Mouse (Mus musculus) heart, postnatal 10 days (tissue): ENCODE data around the gene Dst. TPM values are rescaled to one million over a fixed set of nuclear protein-coding genes. Genes with fewer than 3 reads are reported as not detected.
A peak's percentile ranks its signal among the peaks of the same experiment; 100 is the strongest.

ENCODE experiments used
- DNase-seq, 2 experiments: peaks; one replicate each; pipeline ENCODE4 v3.0.0; 2021
- intact Hi-C: fragments of 180-260 bp; cut with DNase I; formaldehyde crosslinking; loops from one replicate; pipeline ENCODE4 v1.15.1; 2025
- total RNA-seq, 2 experiments: library from RNA; stranded (reverse); gene quantifications; 2 replicates each; pipeline ENCODE4 v1.2.3; 2021

The Dst gene
- total RNA-seq, 2 experiments from 2014 or later: 281 to 295 TPM

DNA sequence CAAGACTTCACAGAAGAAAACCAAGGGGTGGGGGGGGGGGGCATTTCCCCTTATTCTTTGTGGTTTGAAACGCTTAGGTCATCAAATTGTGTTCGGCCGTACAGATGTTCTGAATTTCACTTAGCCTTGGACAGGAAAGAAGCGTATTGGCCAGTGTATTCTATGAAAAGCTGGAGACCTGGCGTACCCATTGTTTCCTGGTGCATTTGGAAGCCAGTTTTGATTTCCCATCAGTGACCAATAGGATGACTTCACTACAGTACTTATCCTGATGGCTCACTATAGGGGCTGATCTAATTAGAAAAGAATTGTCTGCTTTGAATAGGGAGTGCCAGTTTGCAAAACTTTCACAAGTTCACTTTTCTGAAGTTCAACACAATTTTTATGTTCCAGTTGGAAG is 105.5 kb downstream of the Dst start:
- peak; percentile 50 to 53 for DNase-seq
- intact Hi-C loops: loop anchor here (2.0 to 5.0 kb wide), 2 partner anchors 17 to 44 kb away; no protein-coding TSS in a partner anchor

DNA sequence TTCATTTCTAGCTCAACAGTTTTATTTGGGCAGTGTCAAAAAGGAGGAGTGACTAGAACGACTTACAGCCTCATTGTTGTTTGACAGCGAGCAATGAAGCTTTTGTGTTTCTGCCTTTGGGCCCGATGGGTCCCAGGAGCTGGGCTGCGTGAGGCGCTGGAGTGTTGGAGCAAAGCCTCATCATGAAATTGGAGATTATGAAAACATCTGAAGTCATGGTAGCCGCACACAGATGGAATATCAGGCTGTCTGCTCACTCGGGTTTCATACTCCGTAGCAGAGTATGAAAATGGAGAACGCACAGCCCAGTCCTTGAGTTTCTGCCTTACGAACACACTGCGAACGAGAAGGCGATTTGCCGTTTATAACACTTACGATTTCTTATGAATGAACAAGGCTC is 108.8 kb downstream of the Dst start:
- intact Hi-C loops: no loop called here
- DNase-seq: no peak

DNA sequence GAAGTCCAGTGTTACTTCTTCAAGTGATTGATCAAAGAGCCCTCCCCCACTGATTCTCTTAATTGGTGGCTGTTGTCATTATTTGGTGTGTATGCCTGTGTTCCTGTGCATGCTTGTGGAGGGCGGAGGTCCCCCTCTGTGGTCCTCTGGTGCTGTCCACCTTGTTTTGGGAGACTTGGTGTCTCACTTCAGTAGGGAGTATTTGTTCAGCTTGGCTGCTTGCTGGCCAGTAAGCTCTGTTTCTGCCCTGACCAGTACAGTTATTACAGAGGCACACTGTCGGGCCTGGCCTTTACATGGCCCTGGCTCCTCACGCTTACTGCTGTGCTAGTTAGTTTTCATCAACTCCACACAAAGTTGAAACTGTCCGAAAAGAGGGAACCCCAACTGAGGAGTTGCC is 109.3 kb downstream of the Dst start:
- intact Hi-C loops: no loop called here
- no peak for DNase-seq

- intact Hi-C loops: no loop called here
- DNase-seq: no peak
Observed at GRCm38 (mm10) chr1:34020599-34020998, 112.6 kb downstream of the Dst start.

DNA sequence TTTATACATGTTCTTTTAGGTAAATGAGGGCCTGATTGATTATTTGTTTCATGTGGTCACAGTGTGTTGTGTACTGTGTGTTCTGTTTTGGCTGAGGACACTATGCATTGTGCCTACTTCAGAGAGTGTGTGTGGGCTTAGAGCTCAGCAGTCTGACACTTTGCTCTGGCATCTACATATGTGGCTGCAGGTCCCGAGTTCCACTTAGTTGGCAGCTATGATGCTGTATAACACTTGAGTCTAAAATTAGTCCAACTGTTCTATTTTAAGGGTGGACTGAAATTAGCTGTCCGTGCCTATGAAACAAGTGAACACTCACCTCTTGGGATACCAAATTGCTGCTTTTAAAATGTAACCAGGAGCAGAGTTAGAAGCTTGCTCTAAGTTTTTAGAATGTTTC is 113.5 kb downstream of the Dst start:
- intact Hi-C loops: no loop called here
- peak; percentile 57 to 66 for DNase-seq

DNA sequence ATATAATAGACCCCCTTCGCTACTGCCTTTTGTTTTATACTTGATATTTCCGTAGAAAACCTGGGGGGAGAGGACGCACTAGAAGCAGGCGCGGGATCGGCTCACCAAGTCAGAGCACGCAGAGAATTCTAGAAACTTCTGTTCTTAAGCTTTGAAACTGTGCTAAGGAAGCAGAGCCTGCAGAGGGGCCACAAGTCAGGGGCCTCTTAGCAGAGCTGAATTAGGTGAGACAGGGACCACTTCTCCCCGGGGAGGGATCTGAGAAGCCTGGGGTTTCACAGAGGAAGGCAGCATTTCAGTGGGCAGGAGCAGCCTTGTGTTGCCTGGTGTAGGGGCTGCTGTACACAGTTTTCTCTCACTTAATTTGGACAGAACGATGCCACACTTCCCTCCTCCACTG is 115.1 kb downstream of the Dst start:
- peak in 1 of 2 experiments; percentile 8 for DNase-seq
- intact Hi-C loops: no loop called here

DNA sequence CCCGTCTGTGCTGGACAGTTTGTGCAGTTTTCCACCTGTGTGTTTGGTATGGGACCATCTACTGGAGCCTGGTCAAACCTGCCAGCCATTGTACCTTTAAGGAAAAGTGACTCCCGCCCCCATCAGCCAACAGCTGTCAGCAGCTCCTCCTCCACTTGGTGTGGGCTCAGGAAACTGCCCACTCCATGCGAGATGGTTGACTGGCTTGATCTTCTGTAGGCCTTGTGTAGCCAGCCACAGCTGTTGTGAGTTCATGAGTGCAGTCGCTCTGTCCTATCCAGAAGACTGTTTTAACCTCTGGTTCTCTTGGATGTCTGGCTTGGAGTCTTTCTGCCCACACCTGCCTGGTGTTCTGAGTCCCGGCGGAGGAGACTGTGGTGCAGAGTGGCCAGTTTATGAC is 117.9 kb downstream of the Dst start:
- intact Hi-C loops: no loop called here

DNA sequence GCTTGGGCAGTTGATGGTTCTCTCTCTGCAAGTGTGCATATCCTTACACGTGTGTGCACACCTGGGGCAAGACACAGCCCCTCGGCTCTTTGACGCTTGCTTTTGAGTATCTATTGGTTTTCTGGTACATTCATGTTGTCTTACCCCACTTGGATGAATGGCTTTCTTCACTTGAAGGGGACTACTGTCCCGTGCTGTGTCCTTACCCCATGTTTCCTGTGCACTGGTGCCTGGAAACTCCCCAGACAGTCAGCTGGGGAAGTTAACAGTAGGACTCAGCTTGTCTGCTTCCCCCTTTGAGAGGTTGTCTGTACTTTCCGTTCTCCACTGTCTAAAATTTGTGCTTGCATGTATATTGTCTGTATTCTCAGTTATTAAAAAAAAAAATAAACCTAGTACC is 120.7 kb downstream of the Dst start:
- intact Hi-C loops: no loop called here
- peak in 1 of 2 experiments; percentile 46 for DNase-seq

More for the DNA sequence above, 117.9 kb downstream of the Dst start:
- peak in 1 of 2 experiments; percentile 7 for DNase-seq

DNA sequence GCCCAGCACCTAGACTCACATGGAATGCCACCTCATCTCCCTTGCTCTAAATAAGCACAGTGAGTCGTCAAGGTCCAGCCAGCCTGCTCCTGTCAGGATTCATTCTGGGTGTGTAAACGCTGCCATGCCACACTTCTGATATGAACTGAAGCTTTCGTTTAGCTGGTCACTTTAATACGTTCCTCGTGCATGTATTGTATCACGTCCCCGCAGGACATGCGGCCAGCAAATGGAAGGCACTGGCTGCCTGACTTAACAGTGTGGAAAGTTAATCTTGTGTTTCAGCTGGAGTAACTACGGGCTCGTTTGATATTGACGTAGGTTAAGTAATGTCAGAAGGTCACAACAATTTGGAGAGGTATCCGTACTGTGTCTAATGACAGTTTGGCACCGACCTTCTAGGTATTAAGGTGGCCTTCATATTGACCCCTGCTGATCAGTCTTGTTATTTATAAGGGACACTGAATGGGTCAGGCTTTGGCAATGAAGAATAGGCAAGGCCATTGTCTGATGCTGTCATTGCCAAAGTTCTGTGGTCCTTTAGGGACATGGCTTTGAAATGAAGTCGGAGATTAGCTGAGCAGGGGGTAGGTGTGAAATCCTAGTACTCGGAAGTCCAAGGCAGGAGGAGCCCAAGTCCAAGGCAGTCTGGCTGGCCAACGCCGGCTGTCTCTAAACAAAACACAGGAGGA is 122.5 kb downstream of the Dst start:
- intact Hi-C loops: loop anchor here (2.0 kb wide), 1 partner anchor 18 kb away; no protein-coding TSS in a partner anchor
- DNase-seq: peak in 1 of 2 experiments; percentile 24

- intact Hi-C loops: no loop called here
- DNase-seq: no peak
Observed at GRCm38 (mm10) chr1:34033052-34033451, 125.0 kb downstream of the Dst start.

DNA sequence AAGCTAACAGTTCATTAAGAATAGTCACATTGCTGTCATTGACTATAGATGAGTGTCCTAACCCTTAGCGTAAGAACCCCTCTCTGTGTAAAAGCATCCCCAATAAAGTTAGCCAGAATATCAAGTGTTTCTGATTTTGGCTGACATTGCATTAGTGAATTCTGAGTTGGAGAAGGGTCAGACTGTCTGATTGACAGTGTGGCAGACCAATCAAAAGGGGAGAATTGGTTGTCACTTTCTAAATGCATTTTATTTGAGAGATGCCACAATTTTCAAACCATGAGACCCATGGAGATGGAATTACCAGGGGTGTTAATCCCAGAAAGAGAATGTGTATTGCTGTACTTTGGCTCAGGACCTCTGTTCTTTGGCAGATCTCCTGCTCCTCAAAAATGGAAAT is 125.5 kb downstream of the Dst start:
- intact Hi-C loops: no loop called here
- DNase-seq: no peak

GRCm38 (mm10) chr1:34033958-34034357 is 125.9 kb downstream of the Dst start:
- intact Hi-C loops: no loop called here
- DNase-seq: no peak

DNA sequence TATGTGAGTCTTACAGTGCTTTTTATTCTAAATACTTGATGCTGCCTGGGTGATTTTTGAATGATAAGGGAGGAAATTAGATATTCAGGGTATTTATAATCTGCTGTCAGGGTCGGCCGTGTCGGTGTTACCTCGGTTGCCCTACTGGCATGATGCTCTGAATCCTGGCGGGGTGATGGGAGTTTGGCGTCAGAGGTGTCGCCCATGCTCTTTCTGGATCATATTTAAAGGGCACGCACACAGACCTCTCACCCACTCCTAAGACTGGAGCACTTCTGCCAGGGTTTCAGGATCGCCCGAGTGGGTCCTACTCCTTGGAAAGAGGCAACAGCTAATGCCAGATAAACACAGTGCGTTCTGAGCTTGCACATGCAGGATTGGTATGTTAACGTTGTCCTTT is 128.1 kb downstream of the Dst start:
- DNase-seq: no peak
- intact Hi-C loops: no loop called here

- intact Hi-C loops: no loop called here
Observed at GRCm38 (mm10) chr1:34038571-34038970, 130.5 kb downstream of the Dst start.

DNA sequence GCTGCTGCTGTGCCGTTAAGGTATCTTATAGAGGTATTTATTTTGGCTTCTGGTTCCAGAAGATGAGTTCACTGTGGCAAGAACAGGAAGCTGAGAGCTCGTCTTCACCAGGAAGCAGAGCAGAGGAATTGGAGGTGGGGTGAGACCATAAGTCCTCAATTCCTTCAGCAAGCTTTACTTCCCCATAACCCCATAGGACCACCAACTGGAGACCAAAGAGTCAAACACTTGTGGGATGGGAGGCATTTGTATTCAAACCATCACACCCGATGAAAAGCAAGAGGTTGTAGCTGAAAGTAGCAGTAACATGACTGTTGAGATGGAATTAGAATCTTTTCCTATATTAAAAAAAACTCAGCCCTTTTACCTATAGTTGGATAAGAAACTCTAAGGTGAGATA is 132.0 kb downstream of the Dst start:
- intact Hi-C loops: no loop called here
- no peak for DNase-seq

More at GRCm38 (mm10) chr1:34038571-34038970, 130.5 kb downstream of the Dst start:
- no peak for DNase-seq

DNA sequence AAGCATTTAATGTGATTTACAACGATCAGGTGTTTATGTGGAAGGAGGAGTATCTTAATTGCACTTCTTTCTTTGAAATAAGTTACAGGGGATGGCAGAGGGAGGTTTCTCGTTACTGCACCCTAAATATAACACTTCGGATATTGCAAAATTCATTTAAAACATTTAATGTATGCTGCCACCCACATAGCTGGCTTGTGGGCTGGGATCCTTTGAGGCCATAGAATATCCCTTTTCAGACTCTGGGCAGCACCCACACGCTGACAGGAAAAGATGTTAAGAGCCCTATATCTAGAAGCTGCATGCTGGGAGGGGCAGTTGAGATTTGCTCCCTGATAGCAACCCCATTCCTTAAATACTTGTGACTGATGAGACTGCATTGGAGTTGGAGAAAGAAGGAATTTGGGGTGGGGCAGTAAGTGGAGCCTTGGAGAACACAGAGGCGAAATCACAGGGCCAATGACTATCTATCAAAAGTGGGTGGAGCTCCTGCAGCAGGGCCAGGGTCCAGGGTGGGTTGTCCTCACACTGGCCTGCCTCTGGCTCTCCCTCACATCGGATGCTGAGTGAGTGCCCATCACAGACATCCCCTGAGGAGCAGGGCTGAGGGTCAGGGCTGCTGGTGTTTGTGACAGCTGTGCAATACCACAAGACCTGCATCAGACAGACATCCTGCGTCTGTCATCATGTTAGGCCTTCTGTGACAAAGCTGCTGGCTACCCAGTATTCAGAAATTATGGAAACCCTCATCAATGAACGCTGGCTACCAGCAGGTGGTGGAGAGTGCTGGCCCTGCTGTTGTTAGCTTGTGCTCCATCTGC is 133.1 kb downstream of the Dst start:
- intact Hi-C loops: no loop called here
- DNase-seq: no peak

DNA sequence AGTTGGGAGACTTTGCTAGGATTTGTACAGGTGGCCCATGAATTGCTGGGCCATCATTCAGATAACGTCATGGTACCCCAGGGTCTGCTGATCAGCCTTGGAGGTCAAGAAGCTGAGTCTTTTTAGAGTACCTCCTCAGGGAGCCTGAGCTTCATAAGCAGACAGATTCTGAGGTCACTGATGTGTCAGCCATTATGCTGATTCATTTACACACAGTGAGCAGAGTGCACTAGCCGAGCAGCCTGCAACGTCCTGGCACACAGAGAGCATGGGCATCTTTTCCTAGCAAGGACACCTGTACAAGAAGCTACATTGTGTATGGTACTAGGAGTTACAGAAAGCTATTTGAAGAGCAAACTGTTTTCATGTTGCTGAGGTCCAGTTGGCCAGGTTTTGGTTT is 134.3 kb downstream of the Dst start:
- DNase-seq: no peak
- intact Hi-C loops: no loop called here

DNA sequence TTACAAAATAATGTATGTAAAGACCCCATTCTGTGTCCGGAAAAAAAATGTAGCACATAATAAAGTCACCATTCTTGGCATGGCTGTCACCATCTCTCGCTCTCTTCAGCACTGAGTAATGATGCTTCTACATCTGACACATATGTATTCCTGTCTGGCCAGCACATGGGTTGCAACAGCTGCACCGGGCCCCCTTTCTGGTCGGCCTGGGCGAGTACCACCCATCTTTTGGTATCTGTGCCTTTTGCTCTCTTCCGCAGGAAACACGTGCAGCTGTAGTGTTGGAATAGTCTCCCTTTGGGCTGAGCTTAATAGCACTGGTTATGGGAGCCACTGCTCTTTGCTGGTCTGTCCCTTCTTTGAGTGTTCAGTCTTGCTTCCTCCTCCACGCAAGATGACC is 135.3 kb downstream of the Dst start:
- intact Hi-C loops: no loop called here

GRCm38 (mm10) chr1:34043836-34044550 is 136.0 kb downstream of the Dst start:
- no peak for DNase-seq
- intact Hi-C loops: no loop called here

More for the DNA sequence above, 135.3 kb downstream of the Dst start:
- no peak for DNase-seq

GRCm38 (mm10) chr1:34044675-34045074 is 136.7 kb downstream of the Dst start:
- DNase-seq: no peak
- intact Hi-C loops: no loop called here

- DNase-seq: no peak
- intact Hi-C loops: no loop called here
Observed at GRCm38 (mm10) chr1:34047285-34047684, 139.3 kb downstream of the Dst start.
